25 mouse cellular contexts compared by ENCODE assay signal in the genomic region with DNA sequence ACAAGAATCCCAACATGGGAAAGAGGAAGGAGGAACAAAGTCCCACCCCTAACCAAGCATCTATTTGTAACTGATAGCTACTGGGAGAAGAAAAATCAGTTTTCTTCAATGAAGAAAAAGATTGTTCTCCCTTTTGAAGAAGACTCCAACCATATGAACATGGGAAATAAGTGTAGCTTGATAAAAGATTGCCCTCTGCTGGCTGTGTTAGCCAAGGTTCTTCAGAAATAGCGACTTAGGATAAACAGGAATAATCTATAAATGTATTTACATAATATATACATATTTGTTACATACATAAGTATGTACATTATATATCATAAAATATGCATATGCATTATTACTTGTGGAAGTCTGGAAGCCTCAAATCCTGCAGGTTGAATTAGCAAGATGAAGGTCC. TPM values are rescaled to one million over a fixed set of nuclear protein-coding genes. Genes with fewer than 3 reads are reported as not detected.
DNase-seq lines count a peak whose midpoint lies in the region; ATAC-seq and TF ChIP-seq lines count a peak whose summit lies in the region.
"Had no signal": no experiment of that assay in that cellular context is flagged by ENCODE, and none has a peak within 500 bp of the region (broad histone marks: within the 10 kb centered on the region; RNA-seq: fewer than 3 reads in every experiment).

No protein-coding gene starts in this region.

- H3K4me1 ChIP-seq in forebrain, embryonic 14.5 days (ENCODE audit: control insufficient read depth, insufficient read depth, low read length), result no peaks in the 10 kb centered on the region
- no peaks in the 10 kb centered on the region for H3K4me1 ChIP-seq in forebrain, embryonic 12.5 days
- no peaks in the 10 kb centered on the region for H3K4me1 ChIP-seq in intestine, postnatal 0 days (replicated peaks; ENCODE audit: control insufficient read depth, insufficient read depth, low read length)
- H3K4me1 ChIP-seq in intestine, embryonic 16.5 days (ENCODE audit: control insufficient read depth, insufficient read depth, low read length), result no peaks in the 10 kb centered on the region
- no peaks in the 10 kb centered on the region for H3K4me1 ChIP-seq in midbrain, embryonic 14.5 days (ENCODE audit: control insufficient read depth, insufficient read depth, low read length)
- H3K4me1 ChIP-seq in midbrain, embryonic 13.5 days (replicated peaks), result no peaks in the 10 kb centered on the region
- H3K4me1 ChIP-seq: forebrain, embryonic 15.5 days; liver, embryonic 13.5 days had no signal

- TF ChIP-seq POLR2A in brain, embryonic 14.5 days (IDR thresholded peaks at IDR 0.05; ENCODE audit: borderline replicate concordance, extremely low read depth, insufficient read depth, insufficient read length, poor library complexity, severe bottlenecking), result no peak

- TF ChIP-seq CTCF in intestine, postnatal 0 days (IDR thresholded peaks at IDR 0.05; ENCODE audit: low read depth), result peak; percentile 36; the same call in 1 of the 2 replicates
- TF ChIP-seq CTCF in brain, embryonic 14.5 days (IDR thresholded peaks at IDR 0.05; ENCODE audit: borderline replicate concordance, extremely low read depth, insufficient read depth, insufficient read length), result no peak

- H3K9me3 ChIP-seq in forebrain, embryonic 14.5 days (replicated peaks; ENCODE audit: control insufficient read depth, low read length), result no peaks in the 10 kb centered on the region
- no peaks in the 10 kb centered on the region for H3K9me3 ChIP-seq in forebrain, embryonic 12.5 days
- no peaks in the 10 kb centered on the region for H3K9me3 ChIP-seq in intestine, postnatal 0 days (ENCODE audit: control insufficient read depth)
- no peaks in the 10 kb centered on the region for H3K9me3 ChIP-seq in intestine, embryonic 16.5 days (ENCODE audit: control insufficient read depth, low read length)
- H3K9me3 ChIP-seq in midbrain, embryonic 14.5 days (ENCODE audit: control insufficient read depth, low read length), result no peaks in the 10 kb centered on the region
- no peaks in the 10 kb centered on the region for H3K9me3 ChIP-seq in midbrain, embryonic 13.5 days
- H3K9me3 ChIP-seq: forebrain, embryonic 15.5 days; liver, embryonic 13.5 days had no signal

- no peak overlapping the region for H3K4me3 ChIP-seq in forebrain, embryonic 14.5 days (ENCODE audit: low read depth, low read length)
- no peak overlapping the region for H3K4me3 ChIP-seq in forebrain, embryonic 12.5 days (replicated peaks)
- H3K4me3 ChIP-seq in intestine, postnatal 0 days (ENCODE audit: low read depth, low read length), result no peak overlapping the region
- no peak overlapping the region for H3K4me3 ChIP-seq in intestine, embryonic 16.5 days (ENCODE audit: low read length)
- no peak overlapping the region for H3K4me3 ChIP-seq in midbrain, embryonic 14.5 days (replicated peaks; ENCODE audit: low read depth, low read length)
- no peak overlapping the region for H3K4me3 ChIP-seq in midbrain, embryonic 13.5 days (replicated peaks)
- H3K4me3 ChIP-seq: forebrain, embryonic 15.5 days; liver, embryonic 13.5 days had no signal

- peak; percentile 27 for DNase-seq in forebrain, embryonic 14.5 days (ENCODE audit: low spot score)
- DNase-seq in midbrain, embryonic 14.5 days, result peak; percentile 65
- peak; percentile 63 for DNase-seq in brain, embryonic 14.5 days (ENCODE audit: low read depth)
- no peak for DNase-seq in cerebellum, adult 9-10 months
- DNase-seq: adrenal gland, adult 2 months; cerebellum, adult 18-20 months; cerebellum, postnatal 25 days; embryo, embryonic 11 days; gastrocnemius, postnatal 25 days; heart, postnatal 36 days; kidney, adult 2 months; kidney, postnatal 14 days; layer of hippocampus, postnatal 36 days; liver, embryonic 13.5 days; lung, adult 2 months; right cerebral cortex, postnatal 25 days; spleen, adult 18-20 months; thymus, postnatal 25 days had no signal

- H3K4me2 ChIP-seq in forebrain, embryonic 14.5 days (ENCODE audit: low read length), result no peak overlapping the region
- H3K4me2 ChIP-seq in forebrain, embryonic 12.5 days, result no peak overlapping the region
- no peak overlapping the region for H3K4me2 ChIP-seq in intestine, postnatal 0 days (replicated peaks; ENCODE audit: low read depth)
- H3K4me2 ChIP-seq in intestine, embryonic 16.5 days (ENCODE audit: low read depth, low read length), result no peak overlapping the region
- no peak overlapping the region for H3K4me2 ChIP-seq in midbrain, embryonic 14.5 days (ENCODE audit: low read length)
- H3K4me2 ChIP-seq in midbrain, embryonic 13.5 days (replicated peaks), result no peak overlapping the region
- H3K4me2 ChIP-seq: forebrain, embryonic 15.5 days; liver, embryonic 13.5 days had no signal

- no peaks in the 10 kb centered on the region for H3K27me3 ChIP-seq in forebrain, embryonic 14.5 days (replicated peaks; ENCODE audit: control insufficient read depth, insufficient read depth, low read length)
- no peaks in the 10 kb centered on the region for H3K27me3 ChIP-seq in forebrain, embryonic 12.5 days
- H3K27me3 ChIP-seq in intestine, postnatal 0 days (replicated peaks; ENCODE audit: control insufficient read depth, insufficient read depth, low read length), result no peaks in the 10 kb centered on the region
- no peaks in the 10 kb centered on the region for H3K27me3 ChIP-seq in intestine, embryonic 16.5 days (replicated peaks; ENCODE audit: control insufficient read depth, insufficient read depth, low read length)
- no peaks in the 10 kb centered on the region for H3K27me3 ChIP-seq in midbrain, embryonic 14.5 days (ENCODE audit: control insufficient read depth, insufficient read depth, low read length)
- no peaks in the 10 kb centered on the region for H3K27me3 ChIP-seq in midbrain, embryonic 13.5 days
- H3K27me3 ChIP-seq: forebrain, embryonic 15.5 days; liver, embryonic 13.5 days had no signal

- no peaks in the 10 kb centered on the region for H3K36me3 ChIP-seq in forebrain, embryonic 14.5 days (ENCODE audit: control insufficient read depth, insufficient read depth, low read length)
- H3K36me3 ChIP-seq in forebrain, embryonic 12.5 days (replicated peaks), result no peaks in the 10 kb centered on the region
- no peaks in the 10 kb centered on the region for H3K36me3 ChIP-seq in intestine, postnatal 0 days (ENCODE audit: control insufficient read depth, insufficient read depth)
- H3K36me3 ChIP-seq in intestine, embryonic 16.5 days (ENCODE audit: control insufficient read depth, insufficient read depth, low read length), result no peaks in the 10 kb centered on the region
- no peaks in the 10 kb centered on the region for H3K36me3 ChIP-seq in midbrain, embryonic 14.5 days (ENCODE audit: control insufficient read depth, insufficient read depth, low read length)
- no peaks in the 10 kb centered on the region for H3K36me3 ChIP-seq in midbrain, embryonic 13.5 days
- H3K36me3 ChIP-seq: forebrain, embryonic 15.5 days; liver, embryonic 13.5 days had no signal

- ATAC-seq in forebrain, embryonic 14.5 days, result no peak
- ATAC-seq in forebrain, embryonic 12.5 days (ENCODE audit: low FRiP score), result no peak
- ATAC-seq in intestine, postnatal 0 days, result no peak
- ATAC-seq in intestine, embryonic 16.5 days, result no peak
- no peak for ATAC-seq in midbrain, embryonic 14.5 days (ENCODE audit: low FRiP score, low TSS enrichment)
- ATAC-seq in midbrain, embryonic 13.5 days, result no peak
- ATAC-seq: CD4-positive, CD25-positive, alpha-beta regulatory T cell, adult 4 months; forebrain, embryonic 15.5 days had no signal

- no peak overlapping the region for H3K27ac ChIP-seq in forebrain, embryonic 14.5 days (ENCODE audit: low read depth, low read length)
- H3K27ac ChIP-seq in forebrain, embryonic 12.5 days, result no peak overlapping the region
- H3K27ac ChIP-seq in intestine, postnatal 0 days (ENCODE audit: low read depth, low read length), result no peak overlapping the region
- H3K27ac ChIP-seq in intestine, embryonic 16.5 days (ENCODE audit: low read length), result no peak overlapping the region
- no peak overlapping the region for H3K27ac ChIP-seq in midbrain, embryonic 14.5 days (replicated peaks; ENCODE audit: low read depth, low read length)
- H3K27ac ChIP-seq in midbrain, embryonic 13.5 days, result no peak overlapping the region
- H3K27ac ChIP-seq: forebrain, embryonic 15.5 days; liver, embryonic 13.5 days; macrophage had no signal

- H3K9ac ChIP-seq in forebrain, embryonic 14.5 days (ENCODE audit: low read length), result no peak overlapping the region
- no peak overlapping the region for H3K9ac ChIP-seq in forebrain, embryonic 12.5 days
- H3K9ac ChIP-seq in intestine, postnatal 0 days (ENCODE audit: low read depth, low read length), result no peak overlapping the region
- H3K9ac ChIP-seq in intestine, embryonic 16.5 days (ENCODE audit: low read depth, low read length), result no peak overlapping the region
- H3K9ac ChIP-seq in midbrain, embryonic 14.5 days (replicated peaks; ENCODE audit: low read length), result no peak overlapping the region
- H3K9ac ChIP-seq in midbrain, embryonic 13.5 days (replicated peaks), result no peak overlapping the region
- H3K9ac ChIP-seq: forebrain, embryonic 15.5 days; liver, embryonic 13.5 days had no signal

- WGBS in forebrain, embryonic 14.5 days, result 37% methylated on average over 1 of the region's 1 CpGs
- 50% methylated on average over 1 of the region's 1 CpGs for WGBS in forebrain, embryonic 12.5 days
- 34% methylated on average over 1 of the region's 1 CpGs for WGBS in intestine, postnatal 0 days
- WGBS in intestine, embryonic 16.5 days, result 47% methylated on average over 1 of the region's 1 CpGs
- WGBS in midbrain, embryonic 14.5 days, result 51% methylated on average over 1 of the region's 1 CpGs
- 22% methylated on average over 1 of the region's 1 CpGs for WGBS in midbrain, embryonic 13.5 days

RNA-seq across cellular contexts. Expression of a gene that starts 15.7 kb away (rescaled TPM):
- polyA plus RNA-seq in forebrain, embryonic 14.5 days (2014; fragmentation: Nextera tagmentation; extraction: Ambion mirVana), result 97.6 and 103 TPM in 2 replicates
- polyA plus RNA-seq in forebrain, embryonic 12.5 days (2016; fragmentation: Nextera tagmentation; extraction: Ambion mirVana), result 103 and 107 TPM in 2 replicates
- 35.9 and 39.2 TPM in 2 replicates for polyA plus RNA-seq in intestine, postnatal 0 days (2015; fragmentation: Nextera tagmentation; extraction: Ambion mirVana)
- polyA plus RNA-seq in intestine, embryonic 16.5 days (2015; fragmentation: Nextera tagmentation; extraction: Ambion mirVana), result 51.4 and 54.9 TPM in 2 replicates
- polyA plus RNA-seq in midbrain, embryonic 14.5 days (2014; fragmentation: Nextera tagmentation; extraction: Ambion mirVana), result 83.7 and 85.9 TPM in 2 replicates
- polyA plus RNA-seq in midbrain, embryonic 13.5 days (2015; fragmentation: Nextera tagmentation; extraction: Ambion mirVana), result 90.9 and 96.0 TPM in 2 replicates
- polyA plus RNA-seq in brain, embryonic 14.5 days (2012; rRNA removed), result 36.5 and 39.7 TPM in 2 replicates

RNA-seq across cellular contexts. Expression of a gene that starts 15.8 kb away (rescaled TPM):
- polyA plus RNA-seq in forebrain, embryonic 14.5 days (2014; fragmentation: Nextera tagmentation; extraction: Ambion mirVana), result 44.7 and 45.0 TPM in 2 replicates
- polyA plus RNA-seq in forebrain, embryonic 12.5 days (2016; fragmentation: Nextera tagmentation; extraction: Ambion mirVana), result 35.2 and 36.8 TPM in 2 replicates
- polyA plus RNA-seq in intestine, postnatal 0 days (2015; fragmentation: Nextera tagmentation; extraction: Ambion mirVana), result 23.5 and 26.4 TPM in 2 replicates
- polyA plus RNA-seq in intestine, embryonic 16.5 days (2015; fragmentation: Nextera tagmentation; extraction: Ambion mirVana), result 46.8 TPM in 2 replicates
- polyA plus RNA-seq in midbrain, embryonic 14.5 days (2014; fragmentation: Nextera tagmentation; extraction: Ambion mirVana), result 48.1 and 48.8 TPM in 2 replicates
- 44.2 and 45.6 TPM in 2 replicates for polyA plus RNA-seq in midbrain, embryonic 13.5 days (2015; fragmentation: Nextera tagmentation; extraction: Ambion mirVana)
- polyA plus RNA-seq in brain, embryonic 14.5 days (2012; rRNA removed), result 41.6 and 42.6 TPM in 2 replicates
